Mouse (Mus musculus) ovary, postnatal 14 days (tissue): ENCODE measurements around the gene Ap4b1.

Source experiments
- DNase-seq: peaks from one replicate; pipeline ENCODE4 v3.0.0; 2022; ENCODE audit warnings: low spot score

Ap4b1 gene

DNA sequence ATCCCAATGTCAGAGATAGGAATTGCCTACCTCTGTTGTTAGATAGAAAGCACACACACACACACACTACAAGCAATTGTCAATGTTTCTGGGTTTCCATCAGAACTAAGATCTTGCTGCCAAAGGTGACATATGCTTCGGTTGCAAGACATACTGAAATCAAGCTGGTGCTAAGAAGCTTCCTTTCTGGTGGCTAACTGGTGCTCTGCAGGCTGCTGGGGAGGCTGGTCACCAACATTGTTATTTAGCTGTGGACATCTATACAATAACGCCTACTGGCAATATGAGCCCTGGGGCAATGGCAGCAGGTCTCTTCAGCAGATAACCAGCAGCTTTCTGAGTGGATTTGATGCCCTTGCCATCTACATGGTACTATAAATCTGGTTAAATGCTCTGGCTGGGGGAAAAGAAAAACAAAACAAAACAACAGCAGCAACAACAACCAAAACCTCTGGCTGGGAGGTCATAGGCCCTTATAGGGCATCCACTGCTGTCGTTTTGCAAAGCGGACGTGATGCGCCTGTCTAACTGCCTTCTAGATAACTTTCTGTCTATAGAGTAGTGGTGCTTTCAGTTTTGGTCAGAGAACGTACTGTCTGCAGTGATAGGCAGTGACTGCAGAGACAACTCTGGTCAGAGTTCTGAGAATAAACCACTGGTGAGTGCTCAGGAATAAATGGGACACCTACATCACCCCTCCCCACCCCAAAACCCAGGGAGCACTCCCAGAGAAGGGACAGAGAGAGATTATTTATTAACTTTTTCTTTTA lies 47.9 kb downstream of the Ap4b1 start:
- DNase-seq = no peak

DNA sequence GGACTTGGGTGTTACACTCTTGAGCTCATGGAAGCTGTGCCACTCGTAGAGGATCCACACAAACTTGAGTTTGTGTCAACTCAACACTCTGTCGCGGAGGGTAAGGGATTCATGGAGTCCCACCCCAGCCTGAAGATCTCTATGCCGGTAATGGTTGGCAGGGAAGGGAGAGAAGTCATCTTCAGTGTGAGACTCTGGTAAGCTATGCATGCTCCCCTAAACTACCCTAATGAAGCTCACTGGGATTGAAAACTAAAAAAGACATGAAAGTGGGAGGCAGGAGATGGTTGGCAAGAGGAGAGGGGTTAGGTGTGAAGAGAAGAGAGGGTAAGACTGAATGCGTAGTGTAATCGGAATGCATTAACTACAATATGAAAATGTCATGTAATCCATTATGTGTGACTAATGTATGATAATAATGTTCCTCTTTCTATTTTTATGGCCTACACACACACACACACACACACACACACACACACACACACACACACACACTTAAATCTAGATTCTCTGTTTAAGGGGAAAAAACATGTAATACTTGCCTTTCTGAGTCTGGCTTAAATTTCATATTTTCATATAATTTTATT lies 48.8 kb downstream of the Ap4b1 start:
- no peak for DNase-seq

DNA sequence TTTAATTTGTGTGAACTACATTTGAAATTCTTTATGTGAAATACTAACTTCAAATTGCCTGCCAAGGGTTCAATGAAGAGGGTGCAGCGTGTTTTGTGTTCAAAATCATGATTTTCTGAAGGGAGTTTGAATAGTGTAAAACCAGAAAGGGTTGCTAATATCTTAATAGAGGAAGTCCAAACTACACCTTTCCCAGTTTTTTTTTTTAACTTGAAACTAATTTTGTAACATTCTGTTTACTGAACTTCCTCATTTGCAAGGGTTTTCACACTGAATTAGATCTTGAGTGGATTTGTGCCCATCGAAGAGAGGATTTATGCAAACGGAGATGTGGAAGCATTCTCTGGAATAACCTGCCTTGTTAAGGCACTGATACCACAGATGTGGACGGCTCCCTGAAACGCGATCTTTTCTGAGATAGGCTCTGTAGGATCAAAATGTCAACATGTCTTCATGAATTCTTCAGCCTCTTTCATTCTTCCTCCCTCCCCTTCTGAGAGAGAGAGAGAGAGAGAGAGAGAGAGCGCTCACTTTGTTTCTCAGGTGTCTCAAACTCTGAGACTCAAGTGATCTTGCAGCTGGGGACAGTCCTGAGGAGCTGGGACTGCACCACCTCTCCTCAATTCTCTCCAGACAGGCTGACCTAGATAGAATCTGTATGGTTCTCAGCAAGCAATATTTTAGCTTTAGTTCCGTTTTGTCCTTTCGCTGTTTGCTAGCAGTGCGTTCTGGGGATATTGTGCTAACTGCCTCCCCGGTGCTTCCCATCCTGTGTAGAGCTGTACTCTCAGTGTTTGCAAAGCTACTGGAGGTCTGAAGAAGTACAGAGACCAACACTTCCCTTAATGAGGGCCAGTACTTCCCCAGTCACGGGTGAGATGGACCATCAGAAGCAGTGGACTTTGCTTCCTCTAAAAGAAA lies 49.8 kb downstream of the Ap4b1 start, which contains the start of gene Ptpn22:
Gene Ptpn22 (plus strand): TSS at position 915 of the 921 bp plus-strand sequence.
- no peak for DNase-seq

DNA sequence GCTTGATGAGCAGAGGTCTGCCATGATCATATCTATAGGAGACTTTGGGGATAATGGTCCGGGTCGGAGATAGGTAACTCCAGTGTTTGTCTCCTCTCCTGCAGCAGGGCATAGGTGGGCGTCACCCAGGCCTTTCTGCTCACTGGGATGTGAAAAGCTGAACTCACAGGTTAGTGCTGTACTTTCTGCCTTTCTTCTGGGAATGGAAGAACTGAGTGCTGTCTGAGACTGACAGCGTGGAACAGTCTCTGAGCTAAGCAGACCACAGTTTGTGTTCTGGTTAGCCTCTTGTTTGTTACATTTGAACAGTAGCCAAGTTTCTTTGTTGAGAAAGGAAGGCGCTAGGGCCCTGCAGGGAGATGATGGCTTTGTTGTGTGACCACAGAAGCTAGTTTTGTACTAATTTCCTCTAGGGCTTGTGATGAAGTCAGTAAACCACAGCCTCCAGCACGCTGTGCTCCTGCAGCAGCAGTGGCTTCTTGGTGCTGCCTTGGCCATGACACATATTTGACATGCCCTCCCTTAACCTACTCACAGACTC lies 50.6 kb downstream of the Ap4b1 start:
- DNase-seq = no peak

DNA sequence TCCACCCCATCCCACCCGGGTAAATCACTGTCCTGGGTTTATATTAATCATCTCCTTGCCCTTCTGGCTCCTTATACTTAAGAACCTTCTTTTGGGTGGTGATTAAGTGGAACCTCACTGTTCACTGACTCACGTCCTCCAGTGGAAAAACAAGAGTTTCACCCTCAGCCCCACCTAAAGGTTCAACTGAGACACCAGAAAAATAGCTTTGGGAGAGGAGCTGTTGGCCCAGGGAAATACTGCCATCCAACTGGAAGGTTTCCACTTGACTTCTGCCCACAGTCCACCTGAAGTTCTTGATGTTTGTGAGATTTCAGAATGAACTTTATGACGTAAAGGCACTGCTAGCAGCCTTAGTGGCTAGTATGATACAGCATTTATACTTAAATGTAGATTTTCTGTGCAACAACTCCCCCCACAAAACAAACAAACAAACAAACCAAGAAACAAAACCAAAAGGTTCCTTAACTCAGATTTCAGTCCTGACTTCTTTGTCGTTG lies 53.5 kb downstream of the Ap4b1 start:
- DNase-seq = no peak

DNA sequence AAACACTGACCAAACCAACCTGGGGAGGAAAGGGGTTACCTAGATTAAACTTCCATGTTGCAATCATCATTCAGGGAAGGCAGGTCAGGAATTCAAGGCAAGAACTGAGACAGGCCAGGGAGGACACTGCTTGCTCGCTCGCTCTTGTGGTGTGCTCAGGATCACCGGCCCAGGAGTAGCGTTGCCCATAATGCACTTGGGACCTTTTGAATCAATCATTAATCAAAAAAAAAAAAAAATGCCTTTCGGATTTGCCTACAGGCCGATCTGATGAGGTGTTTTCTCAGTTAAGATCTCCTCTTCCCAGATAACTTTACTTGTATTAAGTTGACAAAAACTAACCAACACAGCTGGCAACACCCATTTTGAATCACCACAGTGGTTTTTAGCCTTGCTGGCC lies 54.9 kb downstream of the Ap4b1 start:
- DNase-seq = no peak

DNA sequence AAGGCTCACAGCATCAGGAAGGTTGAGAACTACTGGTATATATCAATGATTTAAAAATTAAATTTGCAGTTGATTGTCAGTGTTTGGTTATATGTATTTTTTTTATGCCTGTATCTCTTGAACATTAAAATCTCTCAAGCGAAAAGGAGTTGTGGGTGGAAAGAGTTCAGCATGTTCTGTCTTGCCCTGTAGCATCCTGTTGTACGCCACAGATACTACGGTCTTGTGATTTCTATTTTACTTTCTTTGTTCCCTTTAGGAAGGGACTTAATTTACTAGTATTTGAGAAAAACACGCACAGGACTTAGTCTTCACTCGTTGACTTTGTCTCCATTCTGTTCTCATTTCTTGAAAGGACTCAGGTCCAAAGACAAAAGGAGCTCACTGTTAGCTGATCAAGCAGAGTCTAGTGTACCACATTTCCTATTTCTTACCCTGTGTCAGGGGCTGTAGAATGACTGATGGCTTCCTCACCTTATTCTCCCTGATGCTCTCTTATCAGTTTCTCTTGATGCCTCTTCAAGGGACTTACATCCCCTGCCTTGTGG lies 58.2 kb downstream of the Ap4b1 start:
- DNase-seq = no peak

DNA sequence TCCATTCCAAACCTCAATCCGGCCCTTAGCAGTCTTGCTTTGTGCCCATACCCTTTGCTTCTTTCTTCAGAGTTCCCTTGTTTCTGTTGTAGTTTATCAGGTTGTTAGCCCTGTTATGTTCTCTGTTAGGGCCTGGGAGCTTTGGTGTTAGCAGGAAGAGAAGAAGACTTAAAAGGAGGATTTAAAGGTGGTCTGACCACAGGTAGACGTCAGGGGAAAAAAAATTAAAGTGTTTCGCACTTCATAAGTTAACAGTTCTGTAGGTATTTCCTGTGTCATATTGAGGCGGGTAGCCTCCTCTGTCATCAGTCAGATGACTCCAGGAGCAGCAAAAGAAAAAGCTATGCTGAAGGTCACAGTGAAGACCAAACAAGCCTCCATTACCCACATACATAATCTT lies 58.7 kb downstream of the Ap4b1 start:
- no peak for DNase-seq
